Mouse (Mus musculus): ENCODE measurements at regions not wholly inside any gene's neighbourhood (a gene's known extent, or its start where the extent isn't known, plus 50 kb on each side); places are given as distances from the start of the nearest gene placed in this dataset.
"Not testable (repeated sequence)": the region's sequence is repeated elsewhere in the genome, so short reads cannot be mapped to it uniquely, and the experiment has no call there.

DNA sequence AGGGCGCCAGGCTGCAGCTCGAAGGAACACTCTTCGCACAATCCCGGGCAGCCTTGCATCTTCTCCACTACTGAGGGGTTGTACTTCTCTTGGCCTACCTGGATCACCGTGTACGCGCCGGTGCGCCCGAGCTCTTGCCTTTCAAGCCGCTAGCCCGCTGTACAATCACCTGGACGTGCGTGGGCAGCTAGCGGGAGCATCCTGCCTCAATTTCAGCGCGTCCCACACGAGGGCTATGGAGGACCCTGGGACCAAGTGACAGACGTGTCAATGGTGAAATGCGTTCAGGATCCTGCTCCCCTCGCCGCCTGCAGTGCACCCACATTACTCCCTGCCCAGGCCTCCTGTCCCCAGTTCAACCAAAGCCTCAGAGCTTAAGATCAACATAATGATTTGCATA lies 373.2 kb upstream of the Cntn5 start:
- Histone ChIP-seq H3K9ac (ENCODE audit: low read depth, low read length) (no peak overlapping the region), H3K27ac (ENCODE audit: low read length) (no peak overlapping the region), H3K4me1 (ENCODE audit: control insufficient read depth, insufficient read depth, low read length) (no peaks in the 10 kb centered on the region), H3K4me2 (ENCODE audit: low read length) (no peak overlapping the region), H3K27me3 (ENCODE audit: control insufficient read depth, insufficient read depth, low read depth, low read length) (no peaks in the 10 kb centered on the region), H3K9me3 (replicated peaks; ENCODE audit: control insufficient read depth, low read length, poor library complexity, severe bottlenecking) (no peaks in the 10 kb centered on the region; the same call in 1 of the 2 replicates), H3K36me3 (ENCODE audit: control insufficient read depth, insufficient read depth, low read length) (no peaks in the 10 kb centered on the region), H3K4me3 (ENCODE audit: low read depth, low read length) (no peak overlapping the region)
- no peak for ATAC-seq
- 95% methylated on average over 22 of the region's 22 CpGs for WGBS

DNA sequence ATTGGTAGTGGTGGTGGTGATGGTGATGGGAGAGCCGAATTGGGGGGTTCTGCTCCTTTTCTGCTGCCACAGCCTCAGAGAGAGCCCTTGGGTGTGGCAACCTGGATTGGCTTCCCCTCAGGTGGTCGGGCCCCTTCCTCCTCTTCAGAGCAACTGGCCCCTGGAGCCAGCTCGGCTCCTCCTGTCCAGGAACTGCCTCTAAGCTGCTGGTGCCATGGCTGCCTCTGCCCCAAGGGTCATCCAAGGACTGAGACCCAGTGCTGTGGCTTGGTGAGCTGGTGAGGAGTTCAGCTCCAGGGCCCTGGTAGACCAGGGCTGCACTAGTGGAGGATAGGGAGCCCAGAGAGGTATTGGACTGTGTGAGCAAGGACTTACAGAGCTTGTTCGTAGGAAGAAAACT lies 372.4 kb upstream of the Cntn5 start:
- no peak overlapping the region for H3K9ac ChIP-seq (ENCODE audit: low read depth, low read length)
- no peaks in the 10 kb centered on the region for H3K27me3 ChIP-seq (ENCODE audit: control insufficient read depth, insufficient read depth, low read depth, low read length)
- no peak overlapping the region for H3K27ac ChIP-seq (ENCODE audit: low read length)
- H3K4me2 ChIP-seq (ENCODE audit: low read length) = no peak overlapping the region
- no peaks in the 10 kb centered on the region; the same call in 1 of the 2 replicates for H3K9me3 ChIP-seq (replicated peaks; ENCODE audit: control insufficient read depth, low read length, poor library complexity, severe bottlenecking)
- H3K36me3 ChIP-seq (ENCODE audit: control insufficient read depth, insufficient read depth, low read length) = no peaks in the 10 kb centered on the region
- ATAC-seq = no peak
- no peaks in the 10 kb centered on the region for H3K4me1 ChIP-seq (ENCODE audit: control insufficient read depth, insufficient read depth, low read length)
- WGBS = 94% methylated on average over 4 of the region's 4 CpGs
- H3K4me3 ChIP-seq (ENCODE audit: low read depth, low read length) = no peak overlapping the region

DNA sequence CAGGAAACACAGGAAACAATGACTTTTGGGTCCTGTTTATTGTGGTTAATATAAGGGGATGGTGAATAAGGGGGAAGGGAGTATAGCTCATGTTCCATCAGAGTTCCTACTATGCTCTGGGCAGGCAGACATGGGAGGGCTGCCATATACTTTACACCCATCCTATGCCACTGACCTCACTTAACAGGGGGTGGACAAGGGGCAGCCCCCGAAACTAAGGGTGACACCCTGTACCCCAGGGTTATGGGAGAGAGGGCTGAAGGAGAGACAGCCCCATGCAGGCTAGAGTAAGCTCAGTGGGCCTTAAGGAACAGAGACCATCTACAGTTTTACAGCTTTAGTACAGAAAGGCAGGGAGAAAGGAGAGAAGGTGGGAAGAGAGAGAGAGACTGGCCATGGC lies 352.3 kb upstream of the Cntn5 start:
- Histone ChIP-seq H3K36me3 (ENCODE audit: control insufficient read depth, insufficient read depth, low read length) (no peaks in the 10 kb centered on the region), H3K27ac (ENCODE audit: low read length) (no peak overlapping the region), H3K4me2 (ENCODE audit: low read length) (no peak overlapping the region), H3K27me3 (ENCODE audit: control insufficient read depth, insufficient read depth, low read depth, low read length) (no peaks in the 10 kb centered on the region), H3K4me1 (ENCODE audit: control insufficient read depth, insufficient read depth, low read length) (no peaks in the 10 kb centered on the region), H3K4me3 (ENCODE audit: low read depth, low read length) (no peak overlapping the region), H3K9me3 (replicated peaks; ENCODE audit: control insufficient read depth, low read length, poor library complexity, severe bottlenecking) (no peaks in the 10 kb centered on the region), H3K9ac (ENCODE audit: low read depth, low read length) (no peak overlapping the region)
- no peak for ATAC-seq
- WGBS = 75% methylated on average over 1 of the region's 1 CpGs

DNA sequence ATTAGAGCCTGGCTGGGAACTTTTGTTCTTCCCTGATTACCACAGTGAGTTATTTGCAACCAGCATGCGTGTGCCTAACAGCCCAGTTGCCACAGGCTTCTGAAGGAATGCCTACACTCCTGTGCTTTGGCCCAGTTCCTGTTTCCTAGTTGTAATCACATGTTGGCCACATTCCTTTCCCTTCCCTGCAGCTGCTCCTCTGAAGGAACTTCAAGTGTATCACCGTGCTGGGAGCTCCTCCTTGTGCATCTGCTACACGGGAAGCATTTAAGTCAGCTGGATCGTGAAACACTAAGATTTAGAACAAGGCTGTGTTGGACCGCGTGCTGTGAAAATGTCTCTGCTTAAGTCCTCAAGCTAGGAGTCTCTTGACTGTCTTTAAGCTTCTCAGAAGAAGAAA lies 302.3 kb upstream of the Cntn5 start:
- H3K4me2 ChIP-seq (ENCODE audit: low read length) = no peak overlapping the region
- H3K4me1 ChIP-seq (ENCODE audit: control insufficient read depth, insufficient read depth, low read length) = no peaks in the 10 kb centered on the region
- 72% methylated on average over 6 of the region's 6 CpGs for WGBS
- no peak overlapping the region for H3K4me3 ChIP-seq (ENCODE audit: low read depth, low read length)
- H3K36me3 ChIP-seq (ENCODE audit: control insufficient read depth, insufficient read depth, low read length) = no peaks in the 10 kb centered on the region
- H3K27ac ChIP-seq (ENCODE audit: low read length) = no peak overlapping the region
- no peak overlapping the region for H3K9ac ChIP-seq (ENCODE audit: low read depth, low read length)
- no peaks in the 10 kb centered on the region for H3K27me3 ChIP-seq (ENCODE audit: control insufficient read depth, insufficient read depth, low read depth, low read length)
- no peaks in the 10 kb centered on the region for H3K9me3 ChIP-seq (replicated peaks; ENCODE audit: control insufficient read depth, low read length, poor library complexity, severe bottlenecking)
- peak; percentile 82; the same call in 1 of the 2 replicates for ATAC-seq

DNA sequence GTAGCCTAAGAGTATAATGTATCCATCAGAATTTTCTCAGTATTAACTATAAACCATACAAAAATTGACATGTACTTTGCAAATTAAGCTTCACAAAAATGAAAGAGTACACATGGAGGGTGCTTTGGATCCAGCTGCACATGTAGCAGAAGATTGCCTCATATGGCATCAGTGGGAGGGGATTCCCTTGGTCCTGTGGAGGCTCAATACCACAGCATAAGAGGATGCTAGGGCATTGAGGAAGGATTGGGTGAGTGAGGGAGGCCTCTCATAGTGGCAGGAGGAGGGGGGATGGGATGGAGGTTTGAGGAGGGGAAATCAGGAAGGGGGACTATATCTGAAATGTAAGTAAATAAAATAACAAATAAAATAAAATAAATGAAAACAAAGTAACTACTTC lies 301.7 kb upstream of the Cntn5 start:
- ATAC-seq = no peak

DNA sequence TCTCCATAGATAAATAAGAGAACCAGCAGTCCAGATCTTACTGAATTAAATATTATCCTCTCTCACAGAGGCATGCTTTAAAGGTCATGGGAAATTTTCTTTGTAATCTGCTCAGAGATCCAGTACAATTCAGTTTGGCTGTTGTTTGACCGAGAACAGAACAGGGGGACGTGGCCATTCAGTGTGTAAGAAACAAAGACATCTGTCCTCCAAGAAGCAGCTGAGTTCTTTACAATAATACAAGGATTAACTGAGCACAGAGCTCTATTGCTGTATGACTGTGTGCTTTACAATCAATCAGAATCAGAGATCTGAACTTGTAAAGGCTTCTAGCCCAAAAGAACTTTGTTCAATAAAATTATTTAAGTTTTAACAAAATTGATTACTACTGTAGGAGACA lies 287.6 kb upstream of the Cntn5 start:
- H3K9me3 ChIP-seq (replicated peaks; ENCODE audit: control insufficient read depth, low read length, poor library complexity, severe bottlenecking) = no peaks in the 10 kb centered on the region
- WGBS = 6% methylated on average over 2 of the region's 2 CpGs
- no peak overlapping the region for H3K4me3 ChIP-seq (ENCODE audit: low read depth, low read length)
- ATAC-seq = no peak
- no peak overlapping the region for H3K9ac ChIP-seq (ENCODE audit: low read depth, low read length)
- H3K36me3 ChIP-seq (ENCODE audit: control insufficient read depth, insufficient read depth, low read length) = no peaks in the 10 kb centered on the region
- no peak overlapping the region for H3K27ac ChIP-seq (ENCODE audit: low read length)
- H3K4me1 ChIP-seq (ENCODE audit: control insufficient read depth, insufficient read depth, low read length) = no peaks in the 10 kb centered on the region
- H3K4me2 ChIP-seq (ENCODE audit: low read length) = no peak overlapping the region
- H3K27me3 ChIP-seq (ENCODE audit: control insufficient read depth, insufficient read depth, low read depth, low read length) = no peaks in the 10 kb centered on the region

More for the DNA sequence above, 301.7 kb upstream of the Cntn5 start:
- no peaks in the 10 kb centered on the region for H3K4me1 ChIP-seq (ENCODE audit: control insufficient read depth, insufficient read depth, low read length)
- no peaks in the 10 kb centered on the region for H3K9me3 ChIP-seq (replicated peaks; ENCODE audit: control insufficient read depth, low read length, poor library complexity, severe bottlenecking)
- H3K27ac ChIP-seq (ENCODE audit: low read length) = no peak overlapping the region
- no peak overlapping the region for H3K9ac ChIP-seq (ENCODE audit: low read depth, low read length)
- no peaks in the 10 kb centered on the region for H3K27me3 ChIP-seq (ENCODE audit: control insufficient read depth, insufficient read depth, low read depth, low read length)
- H3K4me3 ChIP-seq (ENCODE audit: low read depth, low read length) = no peak overlapping the region
- H3K4me2 ChIP-seq (ENCODE audit: low read length) = no peak overlapping the region
- no peaks in the 10 kb centered on the region for H3K36me3 ChIP-seq (ENCODE audit: control insufficient read depth, insufficient read depth, low read length)

DNA sequence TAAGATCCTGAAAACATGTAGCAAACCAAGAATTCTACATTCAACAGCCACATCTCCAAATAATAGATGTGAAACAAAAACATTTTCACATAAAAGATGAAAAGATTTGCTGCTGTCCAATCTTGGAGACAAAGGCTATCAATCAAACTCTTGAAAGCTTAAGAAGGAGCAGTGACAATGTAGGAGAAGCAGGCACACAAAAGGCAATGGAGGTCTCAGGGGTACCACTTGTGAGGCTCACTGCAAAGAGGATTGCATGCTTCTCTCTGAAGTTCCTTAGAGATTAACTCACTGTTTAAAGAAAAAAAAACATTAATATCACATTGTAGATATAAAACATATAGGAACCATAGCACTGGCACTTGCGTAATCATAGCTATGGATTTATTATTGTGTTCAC lies 241.2 kb upstream of the Cntn5 start:
- ATAC-seq = no peak
- H3K4me3 ChIP-seq (ENCODE audit: low read depth, low read length) = no peak overlapping the region
- H3K27me3 ChIP-seq (ENCODE audit: control insufficient read depth, insufficient read depth, low read depth, low read length) = no peaks in the 10 kb centered on the region
- 59% methylated on average over 1 of the region's 1 CpGs for WGBS
- H3K9ac ChIP-seq (ENCODE audit: low read depth, low read length) = no peak overlapping the region
- H3K36me3 ChIP-seq (ENCODE audit: control insufficient read depth, insufficient read depth, low read length) = no peaks in the 10 kb centered on the region
- no peaks in the 10 kb centered on the region for H3K4me1 ChIP-seq (ENCODE audit: control insufficient read depth, insufficient read depth, low read length)
- H3K4me2 ChIP-seq (ENCODE audit: low read length) = no peak overlapping the region
- H3K27ac ChIP-seq (ENCODE audit: low read length) = no peak overlapping the region
- H3K9me3 ChIP-seq (replicated peaks; ENCODE audit: control insufficient read depth, low read length, poor library complexity, severe bottlenecking) = no peaks in the 10 kb centered on the region

DNA sequence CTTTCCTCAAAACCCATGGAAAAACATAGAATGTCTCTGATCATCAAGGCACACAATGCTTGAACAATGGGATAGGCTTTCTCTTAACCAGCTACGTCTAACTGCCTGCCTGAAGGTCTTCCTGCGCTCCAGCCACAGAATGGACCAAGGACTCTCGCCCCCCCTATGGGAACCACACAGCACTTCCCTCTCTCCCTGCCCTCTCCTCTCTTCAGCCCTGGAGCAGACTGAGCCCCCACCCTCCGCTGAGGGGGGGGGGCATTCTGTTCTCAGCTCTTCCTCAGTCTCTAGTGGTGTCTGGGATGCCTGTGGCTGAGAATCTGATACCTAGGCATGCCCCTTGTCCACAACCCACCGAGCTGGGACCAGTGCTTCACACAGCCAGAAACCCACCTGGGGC lies 222.3 kb upstream of the Cntn5 start:
- Histone ChIP-seq H3K4me3 (ENCODE audit: low read depth, low read length) (no peak overlapping the region), H3K4me2 (ENCODE audit: low read length) (no peak overlapping the region), H3K9me3 (replicated peaks; ENCODE audit: control insufficient read depth, low read length, poor library complexity, severe bottlenecking) (no peaks in the 10 kb centered on the region), H3K27ac (ENCODE audit: low read length) (no peak overlapping the region), H3K36me3 (ENCODE audit: control insufficient read depth, insufficient read depth, low read length) (no peaks in the 10 kb centered on the region), H3K4me1 (ENCODE audit: control insufficient read depth, insufficient read depth, low read length) (no peaks in the 10 kb centered on the region), H3K9ac (ENCODE audit: low read depth, low read length) (no peak overlapping the region), H3K27me3 (ENCODE audit: control insufficient read depth, insufficient read depth, low read depth, low read length) (no peaks in the 10 kb centered on the region)
- ATAC-seq = no peak
- WGBS = 79% methylated on average over 5 of the region's 5 CpGs

DNA sequence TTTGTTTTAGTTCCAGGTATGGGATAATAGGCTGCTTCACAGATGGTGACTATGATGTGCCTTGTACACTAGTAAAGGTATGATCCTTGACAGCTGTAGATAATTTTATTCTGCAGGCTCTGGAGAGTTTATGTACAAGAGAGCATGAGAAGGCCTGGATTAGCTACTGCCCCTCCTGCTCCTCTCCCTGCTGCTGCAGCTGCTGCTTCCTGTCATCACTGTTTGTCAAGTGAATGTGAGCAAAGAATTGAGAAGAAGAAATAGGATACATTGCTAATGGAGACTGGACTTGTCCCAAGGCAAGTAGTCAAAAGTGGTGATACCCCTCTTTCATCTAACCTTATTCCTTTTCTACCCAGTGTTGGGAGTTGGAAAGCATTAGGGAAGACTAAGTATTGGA lies 214.6 kb upstream of the Cntn5 start:
- Histone ChIP-seq H3K9ac (ENCODE audit: low read depth, low read length) (no peak overlapping the region), H3K4me3 (ENCODE audit: low read depth, low read length) (no peak overlapping the region), H3K4me2 (ENCODE audit: low read length) (no peak overlapping the region), H3K4me1 (ENCODE audit: control insufficient read depth, insufficient read depth, low read length) (no peaks in the 10 kb centered on the region), H3K36me3 (ENCODE audit: control insufficient read depth, insufficient read depth, low read length) (no peaks in the 10 kb centered on the region), H3K27ac (ENCODE audit: low read length) (no peak overlapping the region), H3K27me3 (ENCODE audit: control insufficient read depth, insufficient read depth, low read depth, low read length) (no peaks in the 10 kb centered on the region), H3K9me3 (replicated peaks; ENCODE audit: control insufficient read depth, low read length, poor library complexity, severe bottlenecking) (no peaks in the 10 kb centered on the region)
- no peak for ATAC-seq

DNA sequence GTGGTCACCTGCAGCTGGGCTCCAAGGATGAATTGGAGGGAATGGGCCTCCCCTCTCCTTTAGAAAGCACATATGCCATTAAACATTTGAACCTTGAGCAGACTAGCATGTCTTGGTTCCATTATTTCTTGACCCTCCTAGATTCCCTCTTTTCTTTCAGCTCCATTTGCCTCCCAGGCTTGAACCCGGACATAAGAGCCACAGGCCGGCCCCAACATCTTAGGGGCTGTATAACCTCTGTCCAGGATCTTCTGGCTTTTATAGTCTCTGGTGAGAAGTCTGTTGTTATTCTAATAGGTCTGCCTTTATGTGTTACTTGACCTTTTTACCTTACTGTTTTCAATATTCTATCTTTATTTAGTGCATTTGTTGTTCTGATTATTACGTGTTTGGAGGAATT lies 203.3 kb upstream of the Cntn5 start:
- not testable (repeated sequence) for H3K4me3 ChIP-seq (ENCODE audit: low read depth, low read length); H3K4me1 ChIP-seq (ENCODE audit: control insufficient read depth, insufficient read depth, low read length); H3K27ac ChIP-seq (ENCODE audit: low read length); H3K36me3 ChIP-seq (ENCODE audit: control insufficient read depth, insufficient read depth, low read length); ATAC-seq; H3K4me2 ChIP-seq (ENCODE audit: low read length); H3K9ac ChIP-seq (ENCODE audit: low read depth, low read length); H3K9me3 ChIP-seq (replicated peaks; ENCODE audit: control insufficient read depth, low read length, poor library complexity, severe bottlenecking); H3K27me3 ChIP-seq (ENCODE audit: control insufficient read depth, insufficient read depth, low read depth, low read length)
- WGBS = 81% methylated on average over 3 of the region's 3 CpGs
